In genomic region chr10:109496161-109496560, GRCm38 (mm10) we compare ENCODE assay signal across 8 mouse cellular contexts.
A peak's percentile ranks its signal among the peaks of the same experiment; 100 is the strongest.
DNase-seq lines count a peak whose midpoint lies in the region; ATAC-seq lines count a peak whose summit lies in the region.
"Had no signal": no experiment of that assay in that cellular context is flagged by ENCODE, and none has a peak within 500 bp of the region (broad histone marks: within the 10 kb centered on the region; RNA-seq: fewer than 3 reads in every experiment).

No protein-coding gene starts in this region.

- H3K4me2 ChIP-seq in midbrain, embryonic 12.5 days (replicated peaks): no peak overlapping the region

- no peak overlapping the region for H3K4me3 ChIP-seq in midbrain, embryonic 12.5 days
- H3K4me3 ChIP-seq in midbrain, embryonic 10.5 days: no peak overlapping the region

- no peak overlapping the region for H3K27ac ChIP-seq in midbrain, embryonic 12.5 days (replicated peaks)
- no peak overlapping the region for H3K27ac ChIP-seq in midbrain, embryonic 10.5 days (replicated peaks)
- H3K27ac ChIP-seq: liver, embryonic 14.5 days had no signal

- H3K9me3 ChIP-seq in midbrain, embryonic 12.5 days: no peaks in the 10 kb centered on the region
- H3K9me3 ChIP-seq in midbrain, embryonic 10.5 days (replicated peaks): no peaks in the 10 kb centered on the region

- 0 out of 2 replicates have a peak, but pooled peaks have one; percentile 27 for ATAC-seq in midbrain, embryonic 12.5 days (ENCODE audit: low FRiP score, low read depth)

- no peak for DNase-seq in midbrain, embryonic 10.5 days (ENCODE audit: low spot score)
- peak; percentile 67 for DNase-seq in cerebellum, adult 11-12 months
- DNase-seq in frontal cortex, adult 2 months (ENCODE audit: extremely low spot score in 1 of 2, low spot score in 1 of 2): peak; percentile 74 to 87
- peak; percentile 18 to 69 for DNase-seq in left cerebral cortex, adult 8-10 months (ENCODE audit: low spot score in 2 of 2)
- DNase-seq in right cerebral cortex, postnatal 25 days: peak; percentile 23
- no peak for DNase-seq in gastrocnemius, postnatal 36 days

- intact Hi-C loops in gastrocnemius, postnatal 36 days (cut with DNase I): no loop called here

- WGBS in midbrain, embryonic 12.5 days: 86% methylated on average over 10 of the region's 10 CpGs
- 81% methylated on average over 10 of the region's 10 CpGs for WGBS in midbrain, embryonic 10.5 days

- no peaks in the 10 kb centered on the region for H3K36me3 ChIP-seq in midbrain, embryonic 12.5 days
- no peaks in the 10 kb centered on the region for H3K36me3 ChIP-seq in midbrain, embryonic 10.5 days

- no peak overlapping the region for H3K9ac ChIP-seq in midbrain, embryonic 12.5 days (replicated peaks)
- H3K9ac ChIP-seq: liver, embryonic 14.5 days had no signal

- H3K4me1 ChIP-seq in midbrain, embryonic 12.5 days: no peaks in the 10 kb centered on the region
- no peaks in the 10 kb centered on the region for H3K4me1 ChIP-seq in midbrain, embryonic 10.5 days

- H3K27me3 ChIP-seq in midbrain, embryonic 12.5 days: no peaks in the 10 kb centered on the region
- no peaks in the 10 kb centered on the region for H3K27me3 ChIP-seq in midbrain, embryonic 10.5 days (ENCODE audit: low read depth, poor library complexity, severe bottlenecking)

Comparison
In these comparisons a context has a peak if more than half of its experiments do, and no peak if none do; other contexts are left out.
1. DNase-seq: peak in cerebellum, adult 11-12 months (single experiment), frontal cortex, adult 2 months (2 of 2), left cerebral cortex, adult 8-10 months (2 of 2) and right cerebral cortex, postnatal 25 days (single experiment); none in midbrain, embryonic 10.5 days (single experiment) and gastrocnemius, postnatal 36 days (0 of 2).